In genomic region chr11:32186031-32186430, GRCm38 (mm10) we compare ENCODE assay signal across 31 mouse cellular contexts. TPM values are rescaled to one million over a fixed set of nuclear protein-coding genes. Genes with fewer than 3 reads are reported as not detected.
"Had no signal": no experiment of that assay in that cellular context is flagged by ENCODE, and none has a peak within 500 bp of the region (broad histone marks: within the 10 kb centered on the region; RNA-seq: fewer than 3 reads in every experiment).

No protein-coding gene starts in this region.

- H3K27ac ChIP-seq: heart, embryonic 13.5 days; heart, embryonic 15.5 days; hindbrain, embryonic 13.5 days; hindbrain, embryonic 15.5 days; hindbrain, postnatal 0 days; kidney, embryonic 15.5 days; kidney, postnatal 0 days; layer of hippocampus, adult 2 months; left cerebral cortex, adult 2 months; limb, embryonic 10.5 days; limb, embryonic 12.5 days had no signal

- H3K4me2 ChIP-seq: heart, embryonic 11.5 days; heart, embryonic 13.5 days; heart, embryonic 15.5 days; hindbrain, embryonic 13.5 days; hindbrain, embryonic 15.5 days; kidney, embryonic 15.5 days; limb, embryonic 12.5 days; liver, embryonic 11.5 days had no signal

- DNase-seq: forebrain, postnatal 0 days; gastrocnemius, postnatal 14 days; gastrocnemius, postnatal 36 days; heart, adult 18-20 months; heart, postnatal 14 days; kidney, adult 11 months; kidney, adult 2 months; kidney, adult 9 months; kidney, postnatal 25 days; kidney, postnatal 4 days; liver had no signal

- H3K9me3 ChIP-seq: heart, embryonic 13.5 days; heart, embryonic 15.5 days; hindbrain, embryonic 13.5 days; hindbrain, embryonic 15.5 days; kidney, embryonic 15.5 days; limb, embryonic 10.5 days; limb, embryonic 12.5 days had no signal

- H3K4me1 ChIP-seq: kidney, embryonic 15.5 days; limb, embryonic 12.5 days had no signal

- H3K36me3 ChIP-seq: heart, embryonic 13.5 days; heart, embryonic 15.5 days; hindbrain, embryonic 13.5 days; hindbrain, embryonic 15.5 days; kidney, embryonic 15.5 days; limb, embryonic 10.5 days; limb, embryonic 12.5 days had no signal

- H3K27me3 ChIP-seq: heart, embryonic 15.5 days; hindbrain, embryonic 15.5 days; kidney, embryonic 15.5 days; limb, embryonic 12.5 days had no signal

- H3K9ac ChIP-seq: forebrain, postnatal 0 days; heart, embryonic 13.5 days; heart, embryonic 15.5 days; hindbrain, embryonic 13.5 days; hindbrain, embryonic 15.5 days; kidney, embryonic 15.5 days; limb, embryonic 12.5 days had no signal

- H3K4me3 ChIP-seq: heart, embryonic 13.5 days; heart, embryonic 15.5 days; hindbrain, embryonic 13.5 days; hindbrain, embryonic 15.5 days; kidney, embryonic 15.5 days; layer of hippocampus, adult 2 months; left cerebral cortex, adult 2 months; limb, embryonic 10.5 days; limb, embryonic 12.5 days had no signal

RNA-seq across cellular contexts. Expression of gene Il9r, which starts 14.0 kb away (rescaled TPM):
- total RNA-seq: forebrain, postnatal 0 days; gastrocnemius, adult 18-20 months; gastrocnemius, postnatal 36 days; hindbrain, postnatal 0 days; layer of hippocampus, adult 2 months; layer of hippocampus, postnatal 10 days; layer of hippocampus, postnatal 25 days; left cerebral cortex, adult 2 months; left cerebral cortex, postnatal 14 days; left cerebral cortex, postnatal 36 days had no signal
- polyA plus RNA-seq: forebrain, postnatal 0 days; heart, embryonic 11.5 days; hindbrain, embryonic 11.5 days; hindbrain, embryonic 13.5 days; hindbrain, embryonic 15.5 days; hindbrain, postnatal 0 days; intestine, embryonic 14.5 days; kidney, embryonic 15.5 days; kidney, postnatal 0 days; limb, embryonic 10.5 days had no signal
